Mouse (Mus musculus) heart, postnatal 0 days (tissue): ENCODE data around the gene Rora.

ENCODE experiments used
- CTCF ChIP-seq: IDR thresholded peaks from 2 replicates; pipeline ENCODE4 v1.5.1; 2016; ENCODE audit warnings: antibody characterized with exemption, control low read depth, low read depth
- EP300 ChIP-seq: IDR thresholded peaks from 2 replicates; pipeline ENCODE4 v1.6.1; 2016; ENCODE audit warnings: antibody characterized with exemption, low read depth

- TF ChIP-seq CTCF (no peak), EP300 (no peak)
These were observed 1.7 kb downstream of the Rora start for GRCm38 (mm10) chr9:68655018-68656005.
